Mouse (Mus musculus): ENCODE data around the gene Qrsl1. TPM values are rescaled to one million over a fixed set of nuclear protein-coding genes. Genes with fewer than 3 reads are reported as not detected.

Qrsl1 gene
- polyA plus RNA-seq, 1 experiment from 2014 or later, result 33.1 TPM

DNA sequence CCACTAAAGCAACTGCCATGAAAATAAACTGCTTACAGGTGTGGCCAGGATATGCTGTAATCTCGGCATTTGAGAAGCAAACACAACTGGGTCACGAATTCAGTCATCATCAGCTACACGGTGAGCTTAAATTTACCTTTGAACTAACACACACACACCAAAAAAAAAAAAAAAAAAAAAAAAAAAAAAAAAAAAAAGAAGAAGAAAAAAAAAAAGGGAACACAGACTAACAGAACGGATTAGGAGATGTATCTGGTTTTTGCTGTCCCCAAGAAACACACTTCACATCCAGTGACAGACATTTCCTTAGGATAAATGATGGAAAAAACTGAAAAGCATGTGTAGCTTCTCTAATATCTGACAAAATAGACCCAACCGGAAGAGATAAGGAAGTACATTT, 49.6 kb downstream of the Qrsl1 start:
- Histone ChIP-seq H3K36me3 (ENCODE audit: control insufficient read depth, insufficient read depth, low read length) (no peaks in the 10 kb centered on the region), H3K4me3 (ENCODE audit: low read length) (no peak overlapping the region), H3K4me2 (replicated peaks; ENCODE audit: low read depth, low read length) (no peak overlapping the region), H3K9me3 (ENCODE audit: control insufficient read depth, low read length) (peaks cover 4% of the 10 kb centered on the region; the same call in 1 of the 2 replicates), H3K27ac (ENCODE audit: low read depth, low read length) (no peak overlapping the region), H3K9ac (ENCODE audit: low read depth, low read length) (no peak overlapping the region), H3K4me1 (ENCODE audit: control insufficient read depth, insufficient read depth, low read length) (no peaks in the 10 kb centered on the region), H3K27me3 (ENCODE audit: control insufficient read depth, insufficient read depth, low read length) (no peaks in the 10 kb centered on the region)
- 81% methylated on average over 5 of the region's 5 CpGs for WGBS
- no peak for ATAC-seq (ENCODE audit: low FRiP score, low TSS enrichment)

DNA sequence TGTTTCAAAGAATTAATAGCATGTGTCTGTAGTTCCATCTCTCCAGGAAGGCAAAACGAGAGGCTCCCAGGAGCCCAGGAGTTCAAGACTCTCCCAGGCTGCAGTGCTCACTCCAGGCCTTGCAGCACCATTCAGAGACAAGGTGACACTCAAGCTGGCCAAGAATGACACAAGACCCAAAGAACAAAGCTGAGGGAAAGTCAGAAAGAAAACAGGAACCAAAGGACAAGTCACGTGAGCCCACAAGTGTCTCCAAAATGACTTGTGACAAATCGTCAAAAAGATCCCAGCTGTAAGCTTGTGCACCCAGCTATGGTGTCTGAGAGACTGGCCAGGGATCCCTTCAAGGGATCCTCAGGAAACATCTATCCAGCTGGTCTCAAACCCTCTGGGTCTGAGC, 52.1 kb downstream of the Qrsl1 start:
- Histone ChIP-seq H3K27me3 (ENCODE audit: control insufficient read depth, insufficient read depth, low read length) (no peaks in the 10 kb centered on the region), H3K4me1 (ENCODE audit: control insufficient read depth, insufficient read depth, low read length) (no peaks in the 10 kb centered on the region), H3K4me2 (replicated peaks; ENCODE audit: low read depth, low read length) (no peak overlapping the region), H3K27ac (ENCODE audit: low read depth, low read length) (no peak overlapping the region), H3K36me3 (ENCODE audit: control insufficient read depth, insufficient read depth, low read length) (no peaks in the 10 kb centered on the region), H3K9me3 (ENCODE audit: control insufficient read depth, low read length) (peaks cover 4% of the 10 kb centered on the region; the same call in 1 of the 2 replicates), H3K9ac (ENCODE audit: low read depth, low read length) (no peak overlapping the region), H3K4me3 (ENCODE audit: low read length) (no peak overlapping the region)
- ATAC-seq (ENCODE audit: low FRiP score, low TSS enrichment), result no peak
- 80% methylated on average over 3 of the region's 3 CpGs for WGBS

DNA sequence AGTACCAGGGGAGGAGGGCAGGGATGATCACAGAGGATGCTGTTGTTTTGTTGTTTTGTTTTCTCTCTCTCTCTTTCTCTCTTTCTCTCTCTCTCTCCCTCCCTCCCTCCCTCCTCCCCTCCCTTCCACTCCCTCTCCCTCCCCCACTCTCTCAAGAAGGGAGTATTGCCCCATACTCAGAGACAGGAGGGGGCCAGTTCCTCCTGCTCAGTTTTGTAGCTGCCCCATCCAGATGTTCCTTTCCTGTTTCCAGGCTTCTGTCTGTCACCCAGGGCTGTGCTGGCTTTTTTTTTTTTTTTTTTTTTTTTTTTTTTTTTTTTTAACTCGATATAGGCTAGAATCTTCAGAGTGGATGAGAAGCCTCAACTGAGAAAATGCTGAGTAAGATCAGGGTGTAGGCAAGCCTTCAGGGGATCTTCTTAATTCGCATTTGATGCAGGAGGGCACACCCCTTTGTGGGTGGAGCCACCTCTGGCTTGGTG, 55.4 kb downstream of the Qrsl1 start:
- H3K9me3 ChIP-seq (ENCODE audit: control insufficient read depth, low read length), result peaks cover 3% of the 10 kb centered on the region; the same call in 1 of the 2 replicates
- H3K36me3 ChIP-seq (ENCODE audit: control insufficient read depth, insufficient read depth, low read length), result no peaks in the 10 kb centered on the region
- ATAC-seq (ENCODE audit: low FRiP score, low TSS enrichment), result no peak
- H3K27ac ChIP-seq (ENCODE audit: low read depth, low read length), result no peak overlapping the region
- H3K4me3 ChIP-seq (ENCODE audit: low read length), result no peak overlapping the region
- WGBS, result 69% methylated on average over 2 of the region's 2 CpGs
- H3K27me3 ChIP-seq (ENCODE audit: control insufficient read depth, insufficient read depth, low read length), result no peaks in the 10 kb centered on the region
- H3K4me1 ChIP-seq (ENCODE audit: control insufficient read depth, insufficient read depth, low read length), result no peaks in the 10 kb centered on the region
- no peak overlapping the region for H3K4me2 ChIP-seq (replicated peaks; ENCODE audit: low read depth, low read length)
- no peak overlapping the region for H3K9ac ChIP-seq (ENCODE audit: low read depth, low read length)

DNA sequence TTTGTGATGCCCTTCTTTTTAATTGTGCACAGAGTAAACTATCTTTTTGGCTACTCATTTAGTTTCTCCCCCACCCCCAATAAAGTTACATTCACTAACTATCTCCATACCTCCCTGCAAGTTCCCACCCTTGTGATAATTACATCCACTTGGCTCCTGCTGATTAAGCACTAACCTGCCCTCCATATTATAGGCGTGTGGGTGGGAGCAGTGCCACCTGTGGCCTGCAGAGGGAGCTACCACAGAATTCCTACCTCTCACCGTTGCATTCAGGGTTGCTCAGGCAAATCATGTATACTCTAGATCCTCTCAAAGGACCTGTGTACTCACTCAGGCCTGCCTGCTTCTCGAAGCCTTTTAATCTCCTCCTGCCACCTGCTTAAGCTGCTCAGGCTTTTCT, 56.1 kb downstream of the Qrsl1 start:
- H3K4me2 ChIP-seq (replicated peaks; ENCODE audit: low read depth, low read length), result no peak overlapping the region
- H3K27ac ChIP-seq (ENCODE audit: low read depth, low read length), result no peak overlapping the region
- no peak overlapping the region for H3K9ac ChIP-seq (ENCODE audit: low read depth, low read length)
- no peaks in the 10 kb centered on the region for H3K4me1 ChIP-seq (ENCODE audit: control insufficient read depth, insufficient read depth, low read length)
- H3K9me3 ChIP-seq (ENCODE audit: control insufficient read depth, low read length), result peaks cover 3% of the 10 kb centered on the region; the same call in 1 of the 2 replicates
- no peak for ATAC-seq (ENCODE audit: low FRiP score, low TSS enrichment)
- no peaks in the 10 kb centered on the region for H3K36me3 ChIP-seq (ENCODE audit: control insufficient read depth, insufficient read depth, low read length)
- 85% methylated on average over 3 of the region's 3 CpGs for WGBS
- H3K4me3 ChIP-seq (ENCODE audit: low read length), result no peak overlapping the region
- H3K27me3 ChIP-seq (ENCODE audit: control insufficient read depth, insufficient read depth, low read length), result no peaks in the 10 kb centered on the region

DNA sequence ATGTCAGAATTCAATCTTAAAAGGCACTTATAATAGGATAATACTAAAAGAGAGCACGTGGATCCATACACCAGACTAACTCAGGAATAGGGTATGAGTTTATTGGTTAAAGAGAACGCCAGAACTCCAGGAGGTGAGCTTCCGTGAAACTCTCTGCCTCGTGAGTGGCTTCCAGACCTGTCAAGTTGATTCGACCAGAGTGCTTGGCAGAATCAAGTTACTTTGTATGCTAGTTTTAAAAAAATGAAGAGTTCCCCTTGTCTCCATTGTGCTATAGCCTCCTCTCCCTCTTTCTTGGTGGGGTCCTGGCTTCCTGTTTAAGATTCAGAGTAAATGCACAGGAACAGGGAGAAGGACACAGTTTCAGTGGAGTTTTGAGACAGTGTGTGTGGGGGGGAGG, 60.1 kb downstream of the Qrsl1 start:
- Histone ChIP-seq H3K27ac (ENCODE audit: low read depth, low read length) (no peak overlapping the region), H3K9ac (ENCODE audit: low read depth, low read length) (no peak overlapping the region), H3K4me2 (replicated peaks; ENCODE audit: low read depth, low read length) (no peak overlapping the region), H3K36me3 (ENCODE audit: control insufficient read depth, insufficient read depth, low read length) (no peaks in the 10 kb centered on the region), H3K4me1 (ENCODE audit: control insufficient read depth, insufficient read depth, low read length) (no peaks in the 10 kb centered on the region), H3K9me3 (ENCODE audit: control insufficient read depth, low read length) (peaks cover 3% of the 10 kb centered on the region; the same call in 1 of the 2 replicates), H3K27me3 (ENCODE audit: control insufficient read depth, insufficient read depth, low read length) (no peaks in the 10 kb centered on the region), H3K4me3 (ENCODE audit: low read length) (no peak overlapping the region)
- 81% methylated on average over 5 of the region's 5 CpGs for WGBS
- ATAC-seq (ENCODE audit: low FRiP score, low TSS enrichment), result no peak

DNA sequence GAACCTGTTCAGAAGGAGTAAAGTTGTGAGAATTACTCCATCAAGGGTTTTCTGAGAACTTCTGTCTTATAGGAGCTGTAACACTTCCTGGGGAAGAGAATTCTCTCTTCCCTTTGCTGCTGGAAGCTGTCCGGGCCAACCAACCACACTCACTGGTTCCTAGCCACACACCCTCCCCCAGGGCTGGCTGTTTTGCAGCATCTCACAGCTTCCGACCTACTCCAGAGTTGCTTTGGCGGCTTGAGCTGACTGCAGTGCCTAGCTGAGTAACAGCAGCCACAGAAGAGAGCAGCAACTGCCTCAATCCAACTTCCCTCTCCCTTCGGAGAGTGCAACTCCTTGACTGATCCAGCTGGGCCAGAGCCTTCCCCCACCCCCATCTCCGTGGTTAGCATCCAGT, 68.7 kb downstream of the Qrsl1 start:
- no peaks in the 10 kb centered on the region for H3K36me3 ChIP-seq (ENCODE audit: control insufficient read depth, insufficient read depth, low read length)
- H3K9ac ChIP-seq (ENCODE audit: low read depth, low read length), result no peak overlapping the region
- no peak for ATAC-seq (ENCODE audit: low FRiP score, low TSS enrichment)
- H3K27ac ChIP-seq (ENCODE audit: low read depth, low read length), result no peak overlapping the region
- H3K9me3 ChIP-seq (ENCODE audit: control insufficient read depth, low read length), result 0 out of 2 replicates have a peak, but pooled peaks cover under 1% of the 10 kb centered on the region
- no peak overlapping the region for H3K4me3 ChIP-seq (ENCODE audit: low read length)
- 31% methylated on average over 5 of the region's 5 CpGs for WGBS
- H3K4me1 ChIP-seq (ENCODE audit: control insufficient read depth, insufficient read depth, low read length), result no peaks in the 10 kb centered on the region
- no peaks in the 10 kb centered on the region for H3K27me3 ChIP-seq (ENCODE audit: control insufficient read depth, insufficient read depth, low read length)
- no peak overlapping the region for H3K4me2 ChIP-seq (replicated peaks; ENCODE audit: low read depth, low read length)

DNA sequence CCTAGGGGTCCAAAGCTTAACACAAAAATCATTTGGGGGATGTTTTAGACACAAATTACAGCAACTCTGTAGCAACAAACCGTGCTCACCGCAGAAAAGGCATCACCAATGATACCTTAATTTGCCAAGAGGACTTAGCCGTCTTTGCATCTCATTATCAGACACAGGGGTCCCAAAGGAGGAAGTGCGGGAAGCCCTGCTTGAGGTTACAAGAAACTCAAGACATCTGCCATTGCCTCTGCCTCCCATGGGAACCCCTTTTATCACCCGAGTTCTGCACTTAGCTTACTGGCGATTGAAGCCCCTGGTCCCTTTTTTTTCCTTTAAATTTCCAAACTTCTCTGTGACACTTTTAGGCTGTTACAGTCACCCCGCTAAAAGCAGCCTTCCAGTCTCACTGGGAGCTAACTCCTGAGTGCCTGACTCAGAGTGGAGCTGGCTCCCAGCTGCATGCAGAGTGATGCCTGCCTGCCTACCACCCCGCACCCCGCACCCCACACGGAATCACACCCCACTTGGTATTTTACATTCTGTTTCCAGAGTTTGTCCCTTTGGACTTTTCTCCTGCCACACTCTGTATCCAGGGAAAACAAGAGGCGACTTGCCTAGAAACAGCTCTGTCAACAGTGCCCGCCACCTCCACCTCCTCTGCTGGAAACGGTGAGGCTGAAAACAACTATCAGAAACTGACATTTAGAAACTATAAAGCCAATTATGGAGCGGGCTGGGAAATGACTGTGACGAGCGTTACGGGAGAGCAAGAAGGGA, 71.1 kb downstream of the Qrsl1 start:
- WGBS, result 40% methylated on average over 17 of the region's 17 CpGs
- no peak overlapping the region for H3K27ac ChIP-seq (ENCODE audit: low read depth, low read length)
- H3K4me2 ChIP-seq (replicated peaks; ENCODE audit: low read depth, low read length), result no peak overlapping the region
- no peaks in the 10 kb centered on the region for H3K36me3 ChIP-seq (ENCODE audit: control insufficient read depth, insufficient read depth, low read length)
- no peak overlapping the region for H3K4me3 ChIP-seq (ENCODE audit: low read length)
- 0 out of 2 replicates have a peak, but pooled peaks cover 3% of the 10 kb centered on the region for H3K9me3 ChIP-seq (ENCODE audit: control insufficient read depth, low read length)
- H3K9ac ChIP-seq (ENCODE audit: low read depth, low read length), result no peak overlapping the region
- no peak for ATAC-seq (ENCODE audit: low FRiP score, low TSS enrichment)
- H3K4me1 ChIP-seq (ENCODE audit: control insufficient read depth, insufficient read depth, low read length), result no peaks in the 10 kb centered on the region
- no peaks in the 10 kb centered on the region for H3K27me3 ChIP-seq (ENCODE audit: control insufficient read depth, insufficient read depth, low read length)

DNA sequence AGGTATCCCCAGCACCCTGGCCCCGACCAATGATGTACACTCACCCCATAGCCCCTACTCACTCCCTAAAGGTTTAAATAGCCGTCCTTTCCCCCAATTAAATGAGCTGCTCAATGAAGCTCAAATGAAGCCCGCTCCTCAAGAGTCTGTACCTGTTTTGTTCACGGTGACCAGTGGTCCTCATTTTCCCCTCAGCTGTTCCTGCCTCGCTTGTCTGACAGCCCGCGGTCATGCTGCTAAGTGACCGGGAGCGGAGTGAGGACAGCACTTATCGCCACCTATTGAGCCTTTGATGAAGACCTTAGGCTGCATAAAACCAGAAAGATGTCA, 72.9 kb downstream of the Qrsl1 start:
- Histone ChIP-seq H3K27me3 (ENCODE audit: control insufficient read depth, insufficient read depth, low read length) (no peaks in the 10 kb centered on the region), H3K9ac (ENCODE audit: low read depth, low read length) (no peak overlapping the region), H3K27ac (ENCODE audit: low read depth, low read length) (no peak overlapping the region), H3K9me3 (ENCODE audit: control insufficient read depth, low read length) (0 out of 2 replicates have a peak, but pooled peaks cover 3% of the 10 kb centered on the region), H3K4me3 (ENCODE audit: low read length) (no peak overlapping the region), H3K4me2 (replicated peaks; ENCODE audit: low read depth, low read length) (no peak overlapping the region), H3K4me1 (ENCODE audit: control insufficient read depth, insufficient read depth, low read length) (no peaks in the 10 kb centered on the region), H3K36me3 (ENCODE audit: control insufficient read depth, insufficient read depth, low read length) (no peaks in the 10 kb centered on the region)
- no peak for ATAC-seq (ENCODE audit: low FRiP score, low TSS enrichment)
- WGBS, result 94% methylated on average over 10 of the region's 10 CpGs

DNA sequence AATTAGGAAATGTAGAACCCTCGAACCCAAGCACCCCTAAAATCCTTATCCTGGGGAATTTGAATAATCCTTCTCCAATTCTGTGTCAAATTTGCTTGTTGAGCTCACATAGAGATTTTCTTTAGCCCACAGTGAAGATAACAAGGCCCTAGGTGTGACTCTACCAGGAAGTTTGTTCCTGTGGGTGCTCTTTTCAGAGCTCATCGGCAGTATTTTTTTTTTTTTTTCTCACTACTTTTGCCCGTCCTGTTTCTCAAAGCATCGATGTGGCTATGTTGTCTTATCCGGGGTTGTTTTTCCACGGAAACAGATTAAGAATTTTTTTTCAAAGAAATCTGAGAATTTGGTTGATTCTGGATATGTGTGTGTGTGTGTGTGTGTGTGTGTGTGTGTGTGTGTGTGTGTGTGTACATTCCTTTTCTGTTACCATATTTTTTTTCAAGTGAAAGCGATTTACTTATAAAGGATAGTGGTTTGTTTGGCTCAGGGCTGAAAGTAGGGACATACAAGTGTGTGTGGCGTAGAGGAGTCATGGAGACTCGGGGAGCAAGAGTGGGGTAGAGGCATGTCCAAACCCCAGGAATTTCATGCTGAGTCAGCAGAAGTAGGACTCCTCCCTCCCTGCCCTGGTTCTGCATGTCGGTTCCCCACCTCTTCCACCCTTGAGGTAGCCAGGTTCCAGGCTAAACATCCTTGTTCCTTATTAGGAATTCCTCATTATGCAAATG, 73.4 kb downstream of the Qrsl1 start:
- Histone ChIP-seq H3K4me3 (ENCODE audit: low read length) (no peak overlapping the region), H3K36me3 (ENCODE audit: control insufficient read depth, insufficient read depth, low read length) (no peaks in the 10 kb centered on the region), H3K9ac (ENCODE audit: low read depth, low read length) (no peak overlapping the region), H3K27me3 (ENCODE audit: control insufficient read depth, insufficient read depth, low read length) (no peaks in the 10 kb centered on the region), H3K27ac (ENCODE audit: low read depth, low read length) (no peak overlapping the region), H3K4me2 (replicated peaks; ENCODE audit: low read depth, low read length) (no peak overlapping the region), H3K4me1 (ENCODE audit: control insufficient read depth, insufficient read depth, low read length) (no peaks in the 10 kb centered on the region), H3K9me3 (ENCODE audit: control insufficient read depth, low read length) (0 out of 2 replicates have a peak, but pooled peaks cover 3% of the 10 kb centered on the region)
- 94% methylated on average over 10 of the region's 10 CpGs for WGBS
- no peak for ATAC-seq (ENCODE audit: low FRiP score, low TSS enrichment)

Measured in kidney, embryonic 14.5 days (tissue).